Mouse (Mus musculus) layer of hippocampus, adult 6 months (tissue): ENCODE results near the gene Nicn1. TPM values are rescaled to one million over a fixed set of nuclear protein-coding genes. Genes with fewer than 3 reads are reported as not detected.

ENCODE experiments used
- long read RNA-seq, 2 experiments: library from polyadenylated mRNA; unstranded; transcript quantifications; one replicate each; pipeline ENCODE4 v2.0.0; 2019 to 2020
- polyA plus RNA-seq: library from polyadenylated mRNA; unstranded; fragments of <200 nt; fragmentation: Nextera tagmentation; gene quantifications from 2 replicates; pipeline ENCODE4 v1.2.3, GENCODE M21; 2021

Nicn1 gene
- polyA plus RNA-seq, result 136 and 139 TPM in 2 replicates
- long read RNA-seq, experiment 1, transcript Nicn1-201 (6 exons, 2,133 nt), result major isoform, 132 of 161 reads
- long read RNA-seq, experiment 1, partial matches to known transcripts, result 7 of 161 reads
- long read RNA-seq, experiment 1, other reads (novel, unspliced or antisense), result 22 of 161 reads
- long read RNA-seq, experiment 2, transcript Nicn1-201 (6 exons, 2,133 nt), result major isoform, 389 of 429 reads
- long read RNA-seq, experiment 2, partial matches to known transcripts, result 7 of 429 reads
- long read RNA-seq, experiment 2, other reads (novel, unspliced or antisense), result 33 of 429 reads

DNA sequence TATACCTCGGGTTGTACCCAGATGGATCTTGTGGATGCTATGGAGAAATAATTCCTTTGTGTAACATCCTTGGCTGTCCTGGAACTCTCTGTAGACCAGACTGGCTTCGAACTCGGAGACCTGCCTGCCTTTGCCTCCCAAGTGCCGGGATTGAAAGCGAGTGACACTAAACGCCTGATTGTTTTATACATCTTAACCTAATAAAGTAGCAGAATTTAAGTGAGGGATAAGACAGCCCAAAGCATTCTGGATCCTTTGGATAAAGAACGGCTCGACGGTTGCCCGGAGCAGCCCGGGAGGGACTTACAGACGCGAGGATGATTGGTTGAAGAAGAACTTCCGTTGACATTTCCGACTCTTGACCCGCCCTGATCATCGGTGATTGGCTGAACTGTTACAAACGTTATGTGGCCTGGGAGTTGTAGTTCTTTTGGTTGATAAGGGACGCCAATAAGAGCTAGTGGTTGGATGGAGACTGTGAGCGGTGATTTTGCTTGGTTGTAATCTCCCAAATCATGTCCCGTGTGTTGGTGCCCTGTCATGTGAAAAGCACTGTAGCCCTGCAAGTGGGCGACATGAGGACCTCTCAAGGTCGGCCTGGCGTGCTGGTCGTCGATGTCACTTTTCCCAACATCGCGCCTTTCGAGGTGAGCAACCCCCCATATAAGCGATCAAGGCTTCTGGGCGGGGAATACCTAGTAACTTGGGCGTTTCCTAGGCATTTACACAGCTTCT is at the start of gene Nicn1:
Gene Nicn1 (plus strand): TSS at position 414 of the 735 bp plus-strand sequence.

GRCm38 (mm10) chr9:108263690-108264190 is 26.5 kb upstream of the Nicn1 start, which contains the start of gene Dag1:
Gene Dag1 (minus strand): TSS chr9:108263958.

GRCm38 (mm10) chr9:108296453-108297355 is 6.5 kb downstream of the Nicn1 start, which contains the start of gene Amt:
Gene Amt (plus strand): TSS chr9:108296853.

DNA sequence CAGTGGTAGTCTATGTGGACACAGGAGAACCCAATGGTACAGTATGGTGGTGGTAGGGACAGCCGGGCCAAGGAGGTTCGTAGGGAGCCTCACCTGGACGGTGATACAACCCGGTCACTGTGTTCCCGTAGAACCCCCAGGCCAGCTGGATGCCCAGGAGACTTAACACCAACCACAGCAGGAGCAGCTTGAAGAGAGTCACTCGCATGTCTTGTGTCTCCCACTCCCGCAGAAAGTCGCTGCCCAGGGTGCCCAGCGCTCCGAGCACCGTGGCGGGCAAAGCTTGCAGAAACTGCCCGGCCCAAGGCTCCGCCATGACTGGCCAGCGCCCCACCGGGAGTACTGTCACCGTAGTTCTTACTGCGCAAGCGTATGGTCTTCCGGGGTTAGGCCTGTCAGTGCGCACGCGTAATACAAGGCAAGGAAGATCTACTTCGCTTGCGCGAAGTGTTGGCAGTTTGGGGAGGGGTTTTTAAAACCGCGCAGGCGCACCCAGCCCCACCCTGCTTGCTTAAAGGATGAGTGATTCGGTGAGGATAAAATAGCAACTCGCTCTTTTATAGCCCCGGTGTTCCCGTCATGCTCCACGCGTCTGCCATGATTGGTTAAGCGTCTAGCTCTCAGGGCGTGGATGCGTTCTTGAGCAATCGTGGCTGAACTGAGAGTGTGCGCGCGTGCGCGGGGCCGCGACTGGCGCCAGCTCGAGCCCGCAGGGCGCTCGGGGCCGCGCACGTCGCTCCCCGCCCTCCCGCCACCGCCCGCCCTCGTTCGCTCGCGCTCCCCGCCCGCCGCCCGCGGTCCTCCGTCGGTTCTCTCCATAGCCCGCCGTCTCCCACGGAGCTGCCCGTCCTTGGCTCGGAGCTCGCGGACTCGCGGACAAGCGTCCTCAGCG is 15.6 kb downstream of the Nicn1 start, which contains the start of the genes Rhoa and Tcta:
Gene Rhoa (plus strand): TSS at position 501 of the 892 bp plus-strand sequence.
Gene Tcta (minus strand): TSS at position 532 of the 892 bp plus-strand sequence.

DNA sequence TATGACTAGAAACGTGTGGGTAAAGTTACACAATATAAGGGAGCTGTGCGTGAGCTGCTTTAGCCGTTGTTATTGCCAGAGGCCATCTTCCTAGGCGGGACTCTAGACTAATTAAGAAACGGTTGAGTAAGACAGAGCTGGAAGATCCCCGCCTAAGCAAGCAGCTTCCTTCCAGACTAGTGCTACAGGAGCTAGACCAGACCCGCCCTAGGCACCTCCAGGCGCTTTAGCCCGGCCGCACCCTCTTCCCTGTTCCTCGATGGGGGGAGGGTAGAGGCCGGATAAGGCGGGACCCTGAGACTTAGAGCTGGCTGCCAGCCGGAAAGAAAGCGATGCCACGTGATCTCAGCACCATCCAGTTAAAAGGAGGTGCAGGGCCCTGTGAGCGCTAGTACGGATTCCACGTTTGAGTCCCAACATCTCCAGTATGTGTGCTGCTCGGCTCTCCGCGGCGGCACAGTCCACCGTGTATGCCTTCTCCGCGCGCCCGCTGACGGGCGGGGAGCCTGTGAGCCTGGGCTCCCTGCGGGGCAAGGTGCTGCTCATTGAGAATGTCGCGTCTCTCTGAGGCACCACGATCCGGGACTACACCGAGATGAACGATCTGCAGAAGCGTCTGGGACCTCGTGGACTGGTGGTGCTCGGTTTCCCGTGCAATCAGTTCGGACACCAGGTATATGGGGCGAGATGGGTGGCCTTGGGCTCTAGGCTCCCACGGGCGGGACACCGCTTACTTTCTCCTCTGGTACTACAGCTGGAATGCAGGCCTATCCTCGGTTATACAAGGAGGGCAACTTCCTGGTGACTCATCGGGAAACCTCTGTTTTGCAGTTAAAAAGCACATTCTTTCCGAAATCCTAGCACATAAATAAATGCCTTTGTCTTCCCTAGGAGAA is 48.9 kb downstream of the Nicn1 start, which contains the start of gene Gpx1:
Gene Gpx1 (plus strand): TSS at position 18 of the 896 bp plus-strand sequence.

Other genes with a start within 250 kb of the Nicn1 start
- gene Gmppb, start 241.2 kb upstream of the Nicn1 start, polyA plus RNA-seq, result 20.7 and 34.1 TPM in 2 replicates
- gene Amigo3, start 237.3 kb upstream of the Nicn1 start, polyA plus RNA-seq, result 0.51 and 0.60 TPM in 2 replicates
- gene Mst1, start 210.0 kb upstream of the Nicn1 start, polyA plus RNA-seq, result not detected in 2 replicates
- gene Rnf123, start 207.1 kb upstream of the Nicn1 start, polyA plus RNA-seq, result 29.2 TPM in 2 replicates
- gene Apeh, start 195.8 kb upstream of the Nicn1 start, polyA plus RNA-seq, result 14.8 and 15.5 TPM in 2 replicates
- 21.9 and 23.1 TPM in 2 replicates for gene Bsn, start 100.0 kb upstream of the Nicn1 start, polyA plus RNA-seq
- gene Dag1, start 26.5 kb upstream of the Nicn1 start, polyA plus RNA-seq, result 38.6 and 42.0 TPM in 2 replicates
- gene Amt, start 6.4 kb downstream of the Nicn1 start, polyA plus RNA-seq, result 31.0 and 64.8 TPM in 2 replicates
- gene Rhoa, start 15.7 kb downstream of the Nicn1 start, polyA plus RNA-seq, result 127 TPM in 2 replicates
- gene Tcta, start 15.7 kb downstream of the Nicn1 start, polyA plus RNA-seq, result 46.6 and 47.4 TPM in 2 replicates
- gene Gpx1, start 48.5 kb downstream of the Nicn1 start, polyA plus RNA-seq, result 122 and 130 TPM in 2 replicates
- 40.7 and 44.1 TPM in 2 replicates for gene Usp4, start 57.4 kb downstream of the Nicn1 start, polyA plus RNA-seq
- 0.15 and 0.29 TPM in 2 replicates for gene 1700102P08Rik, start 102.4 kb downstream of the Nicn1 start, polyA plus RNA-seq
- gene Ccdc36, start 138.1 kb downstream of the Nicn1 start, polyA plus RNA-seq, result 0.14 and 0.16 TPM in 2 replicates
- gene BC048562, start 146.1 kb downstream of the Nicn1 start, polyA plus RNA-seq, result not detected in 2 replicates
- 21.0 and 22.0 TPM in 2 replicates for gene Ccdc71, start 170.1 kb downstream of the Nicn1 start, polyA plus RNA-seq
- 15.7 and 17.0 TPM in 2 replicates for gene Klhdc8b, start 171.2 kb downstream of the Nicn1 start, polyA plus RNA-seq
- 5.4 and 5.7 TPM in 2 replicates for gene Lamb2, start 189.3 kb downstream of the Nicn1 start, polyA plus RNA-seq
- 14.2 and 15.2 TPM in 2 replicates for gene Usp19, start 200.2 kb downstream of the Nicn1 start, polyA plus RNA-seq
- 35.8 and 45.8 TPM in 2 replicates for gene Qars, start 217.3 kb downstream of the Nicn1 start, polyA plus RNA-seq
- 65.3 and 74.5 TPM in 2 replicates for gene Qrich1, start 226.4 kb downstream of the Nicn1 start, polyA plus RNA-seq